Mouse (Mus musculus): ENCODE results near the gene C130026I21Rik. TPM values are rescaled to one million over a fixed set of nuclear protein-coding genes. Genes with fewer than 3 reads are reported as not detected.
"Not testable (repeated sequence)": the region's sequence is repeated elsewhere in the genome, so short reads cannot be mapped to it uniquely, and the experiment has no call there.

Gene C130026I21Rik
- polyA plus RNA-seq (2012; ENCODE audit: insufficient read depth, insufficient read length, low replicate concordance, missing spikeins): not detected in 2 replicates

- H3K27ac ChIP-seq (ENCODE audit: insufficient read depth, low read depth, low read length); H3K4me3 ChIP-seq (ENCODE audit: insufficient read depth, low read depth, low read length); H3K4me1 ChIP-seq (ENCODE audit: control insufficient read depth, insufficient read depth, low read length): not testable (repeated sequence)
- WGBS: 40% methylated on average over 1 of the region's 6 CpGs
Measured at GRCm38 (mm10) chr1:85270466-85270865, at the start of gene C130026I21Rik. Gene C130026I21Rik, minus strand, starts transcription at chr1:85270566.

- H3K4me3 ChIP-seq (ENCODE audit: insufficient read depth, low read depth, low read length); H3K27ac ChIP-seq (ENCODE audit: insufficient read depth, low read depth, low read length); H3K4me1 ChIP-seq (ENCODE audit: control insufficient read depth, insufficient read depth, low read length): not testable (repeated sequence)
- WGBS: 49% methylated on average over 4 of the region's 5 CpGs
Measured at GRCm38 (mm10) chr1:85287063-85287462, 16.7 kb upstream of the C130026I21Rik start.

- not testable (repeated sequence) for H3K27ac ChIP-seq (ENCODE audit: insufficient read depth, low read depth, low read length); H3K4me1 ChIP-seq (ENCODE audit: control insufficient read depth, insufficient read depth, low read length); H3K4me3 ChIP-seq (ENCODE audit: insufficient read depth, low read depth, low read length)
- 74% methylated on average over 4 of the region's 5 CpGs for WGBS
Measured at GRCm38 (mm10) chr1:85276421-85276820, 6.1 kb upstream of the C130026I21Rik start.

- not testable (repeated sequence) for H3K27ac ChIP-seq (ENCODE audit: insufficient read depth, low read depth, low read length); H3K4me3 ChIP-seq (ENCODE audit: insufficient read depth, low read depth, low read length); H3K4me1 ChIP-seq (ENCODE audit: control insufficient read depth, insufficient read depth, low read length)
- 57% methylated on average over 2 of the region's 2 CpGs for WGBS
Measured at GRCm38 (mm10) chr1:85258634-85259033, 11.7 kb downstream of the C130026I21Rik start.

- H3K4me3 ChIP-seq (ENCODE audit: insufficient read depth, low read depth, low read length); H3K27ac ChIP-seq (ENCODE audit: insufficient read depth, low read depth, low read length); H3K4me1 ChIP-seq (ENCODE audit: control insufficient read depth, insufficient read depth, low read length): not testable (repeated sequence)
- WGBS: 57% methylated on average over 2 of the region's 3 CpGs
Measured at GRCm38 (mm10) chr1:85255217-85255616, 15.1 kb downstream of the C130026I21Rik start.

- WGBS: 87% methylated on average over 4 of the region's 4 CpGs
Measured at GRCm38 (mm10) chr1:85251211-85251610, 19.2 kb downstream of the C130026I21Rik start.

GRCm38 (mm10) chr1:85248985-85249384 lies 21.4 kb downstream of the C130026I21Rik start:
- WGBS: 56% methylated on average over 3 of the region's 3 CpGs
- H3K27ac ChIP-seq (ENCODE audit: insufficient read depth, low read depth, low read length); H3K4me3 ChIP-seq (ENCODE audit: insufficient read depth, low read depth, low read length); H3K4me1 ChIP-seq (ENCODE audit: control insufficient read depth, insufficient read depth, low read length): not testable (repeated sequence)

More at GRCm38 (mm10) chr1:85251211-85251610, 19.2 kb downstream of the C130026I21Rik start:
- not testable (repeated sequence) for H3K27ac ChIP-seq (ENCODE audit: insufficient read depth, low read depth, low read length); H3K4me1 ChIP-seq (ENCODE audit: control insufficient read depth, insufficient read depth, low read length); H3K4me3 ChIP-seq (ENCODE audit: insufficient read depth, low read depth, low read length)

GRCm38 (mm10) chr1:85246776-85247460 lies 23.4 kb downstream of the C130026I21Rik start:
- H3K27ac ChIP-seq (ENCODE audit: insufficient read depth, low read depth, low read length); H3K4me3 ChIP-seq (ENCODE audit: insufficient read depth, low read depth, low read length); H3K4me1 ChIP-seq (ENCODE audit: control insufficient read depth, insufficient read depth, low read length): not testable (repeated sequence)
- 72% methylated on average over 8 of the region's 8 CpGs for WGBS

- WGBS: 84% methylated on average over 5 of the region's 5 CpGs
- not testable (repeated sequence) for H3K4me1 ChIP-seq (ENCODE audit: control insufficient read depth, insufficient read depth, low read length); H3K27ac ChIP-seq (ENCODE audit: insufficient read depth, low read depth, low read length); H3K4me3 ChIP-seq (ENCODE audit: insufficient read depth, low read depth, low read length)
Measured at GRCm38 (mm10) chr1:85246266-85246665, 24.1 kb downstream of the C130026I21Rik start.

GRCm38 (mm10) chr1:85244941-85245340 lies 25.4 kb downstream of the C130026I21Rik start:
- not testable (repeated sequence) for H3K27ac ChIP-seq (ENCODE audit: insufficient read depth, low read depth, low read length); H3K4me3 ChIP-seq (ENCODE audit: insufficient read depth, low read depth, low read length); H3K4me1 ChIP-seq (ENCODE audit: control insufficient read depth, insufficient read depth, low read length)
- WGBS: 61% methylated on average over 3 of the region's 4 CpGs

- H3K4me3 ChIP-seq (ENCODE audit: insufficient read depth, low read depth, low read length); H3K27ac ChIP-seq (ENCODE audit: insufficient read depth, low read depth, low read length); H3K4me1 ChIP-seq (ENCODE audit: control insufficient read depth, insufficient read depth, low read length): not testable (repeated sequence)
- WGBS: 65% methylated on average over 2 of the region's 2 CpGs
Measured at GRCm38 (mm10) chr1:85243023-85243422, 27.3 kb downstream of the C130026I21Rik start.

GRCm38 (mm10) chr1:85239018-85239775 lies 31.2 kb downstream of the C130026I21Rik start:
- not testable (repeated sequence) for H3K4me1 ChIP-seq (ENCODE audit: control insufficient read depth, insufficient read depth, low read length); H3K4me3 ChIP-seq (ENCODE audit: insufficient read depth, low read depth, low read length); H3K27ac ChIP-seq (ENCODE audit: insufficient read depth, low read depth, low read length)
- WGBS: 70% methylated on average over 4 of the region's 4 CpGs

- not testable (repeated sequence) for H3K4me1 ChIP-seq (ENCODE audit: control insufficient read depth, insufficient read depth, low read length); H3K27ac ChIP-seq (ENCODE audit: insufficient read depth, low read depth, low read length); H3K4me3 ChIP-seq (ENCODE audit: insufficient read depth, low read depth, low read length)
- 44% methylated on average over 1 of the region's 2 CpGs for WGBS
Measured at GRCm38 (mm10) chr1:85206531-85206930, 63.8 kb downstream of the C130026I21Rik start.

GRCm38 (mm10) chr1:85199523-85199922 lies 70.8 kb downstream of the C130026I21Rik start:
- H3K4me3 ChIP-seq (ENCODE audit: insufficient read depth, low read depth, low read length); H3K27ac ChIP-seq (ENCODE audit: insufficient read depth, low read depth, low read length); H3K4me1 ChIP-seq (ENCODE audit: control insufficient read depth, insufficient read depth, low read length): not testable (repeated sequence)
- WGBS: 90% methylated on average over 3 of the region's 4 CpGs

Data from olfactory bulb, adult 2 months (tissue).